Mouse (Mus musculus): ENCODE results near the gene Cavin4.

Cavin4 gene

GRCm38 (mm10) chr4:48663271-48663670, at the start of gene Cavin4:
TSS of gene Cavin4 (plus strand) at chr4:48663514.
- DNase-seq = no peak

- no peak for DNase-seq
Observed at GRCm38 (mm10) chr4:48615483-48615882, 47.8 kb upstream of the Cavin4 start.

GRCm38 (mm10) chr4:48617201-48617600, 46.1 kb upstream of the Cavin4 start:
- no peak for DNase-seq

GRCm38 (mm10) chr4:48620121-48620520, 43.2 kb upstream of the Cavin4 start:
- no peak for DNase-seq

GRCm38 (mm10) chr4:48622246-48622645, 41.1 kb upstream of the Cavin4 start:
- DNase-seq = no peak

- DNase-seq = no peak
Observed at GRCm38 (mm10) chr4:48622946-48623345, 40.4 kb upstream of the Cavin4 start.

GRCm38 (mm10) chr4:48624961-48625360, 38.4 kb upstream of the Cavin4 start:
- no peak for DNase-seq

GRCm38 (mm10) chr4:48625836-48626235, 37.5 kb upstream of the Cavin4 start:
- no peak for DNase-seq

GRCm38 (mm10) chr4:48629445-48629844, 33.9 kb upstream of the Cavin4 start:
- DNase-seq = no peak

GRCm38 (mm10) chr4:48633529-48633928, 29.8 kb upstream of the Cavin4 start:
- no peak for DNase-seq

GRCm38 (mm10) chr4:48634058-48634457, 29.3 kb upstream of the Cavin4 start:
- DNase-seq = peak in 1 of 2 experiments; percentile 26

GRCm38 (mm10) chr4:48636831-48637230, 26.5 kb upstream of the Cavin4 start:
- DNase-seq = no peak

- no peak for DNase-seq
Observed at GRCm38 (mm10) chr4:48638132-48638531, 25.2 kb upstream of the Cavin4 start.

- DNase-seq = no peak
Observed at GRCm38 (mm10) chr4:48639503-48639902, 23.8 kb upstream of the Cavin4 start.

GRCm38 (mm10) chr4:48643801-48644200, 19.5 kb upstream of the Cavin4 start:
- DNase-seq = no peak

- no peak for DNase-seq
Observed at GRCm38 (mm10) chr4:48646143-48646542, 17.2 kb upstream of the Cavin4 start.

GRCm38 (mm10) chr4:48650617-48651360, 12.5 kb upstream of the Cavin4 start:
- DNase-seq = no peak

GRCm38 (mm10) chr4:48654118-48654517, 9.2 kb upstream of the Cavin4 start:
- no peak for DNase-seq

GRCm38 (mm10) chr4:48656530-48656929, 6.8 kb upstream of the Cavin4 start:
- DNase-seq = no peak

GRCm38 (mm10) chr4:48660144-48660543, 3.2 kb upstream of the Cavin4 start:
- no peak for DNase-seq

- DNase-seq = peak in 1 of 2 experiments; percentile 20
Observed at GRCm38 (mm10) chr4:48660619-48661575, 2.4 kb upstream of the Cavin4 start.

- no peak for DNase-seq
Observed at GRCm38 (mm10) chr4:48664021-48664420, 707 bp downstream of the Cavin4 start.

- DNase-seq = no peak
Observed at GRCm38 (mm10) chr4:48667279-48667678, 4.0 kb downstream of the Cavin4 start.

GRCm38 (mm10) chr4:48672915-48673314, 9.6 kb downstream of the Cavin4 start:
- DNase-seq = no peak
